Mouse (Mus musculus): ENCODE results near the gene Rcbtb1.

- TF ChIP-seq CTCF (IDR thresholded peaks at IDR 0.05; ENCODE audit: low read depth, low read length): no peak
- no peak for TF ChIP-seq POLR2AphosphoS5 (IDR thresholded peaks at IDR 0.05; ENCODE audit: insufficient replicate concordance, low read depth, low read length)
- no peak for TF ChIP-seq GATA1 (IDR thresholded peaks at IDR 0.05; ENCODE audit: borderline replicate concordance, low read length)
- no peak for TF ChIP-seq TAL1 (conservative IDR thresholded peaks at IDR 0.05; ENCODE audit: low read depth, low read length)
- no peak for TF ChIP-seq GATA2 (IDR thresholded peaks at IDR 0.05; ENCODE audit: borderline replicate concordance, low read depth, low read length)
Measured at GRCm38 (mm10) chr14:59186121-59186520, 14.9 kb upstream of the Rcbtb1 start.
